ENCODE assay signal across 8 mouse cellular contexts in the genomic region with DNA sequence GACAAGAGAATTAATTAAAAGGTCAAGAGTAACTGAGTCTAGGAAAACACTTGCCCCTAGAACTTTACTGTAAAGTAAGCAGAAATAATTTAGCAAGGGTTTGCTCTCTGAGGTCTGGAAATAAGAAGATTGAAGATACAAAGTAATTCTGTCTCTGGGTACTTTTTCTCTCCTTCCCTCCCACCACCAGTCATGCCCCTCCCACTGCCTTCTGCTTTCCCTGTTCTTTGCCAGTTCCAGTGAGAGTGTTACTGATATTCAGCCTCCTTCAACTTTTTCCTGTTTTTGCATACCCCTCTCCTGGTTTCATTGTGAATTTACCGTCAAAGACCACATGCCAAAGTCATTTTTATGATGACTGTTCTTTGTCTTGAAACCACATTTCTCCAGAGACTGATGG.
"Had no signal": no experiment of that assay in that cellular context is flagged by ENCODE, and none has a peak within 500 bp of the region (broad histone marks: within the 10 kb centered on the region; RNA-seq: fewer than 3 reads in every experiment).

No protein-coding gene starts in this region.

- DNase-seq: kidney, adult 18-20 months; kidney, postnatal 25 days; liver, embryonic 13.5 days; lung, adult 2 months; lung, postnatal 14 days; lung, postnatal 4 days; midbrain, embryonic 14.5 days; thymus, postnatal 25 days had no signal
